Mouse (Mus musculus) liver, embryonic 12.5 days (tissue): ENCODE measurements around the gene Slc35f1. TPM values are rescaled to one million over a fixed set of nuclear protein-coding genes. Genes with fewer than 3 reads are reported as not detected.

ENCODE experiments used
- ATAC-seq: fragments of 200-750 bp; cut with Nextera tagmentation; 2 replicates; pipeline ENCODE4 v1.8.0; 2017; ENCODE audit warnings: moderate number of reproducible peaks, mild to moderate bottlenecking, moderate library complexity
- H3K27ac ChIP-seq: fragments of 300-500 bp; sonication (generic); 2 replicates; pipeline ENCODE4 v1.5.1; 2016; ENCODE audit warnings: mild to moderate bottlenecking
- H3K27me3 ChIP-seq: fragments of 300-500 bp; sonication (generic); replicated peaks from 2 replicates; pipeline ENCODE4 v1.6.1; 2016; ENCODE audit warnings: mild to moderate bottlenecking, moderate library complexity
- H3K36me3 ChIP-seq: fragments of 300-500 bp; sonication (generic); 2 replicates; pipeline ENCODE4 v1.6.1; 2016; ENCODE audit warnings: mild to moderate bottlenecking, moderate library complexity
- H3K4me1 ChIP-seq: fragments of 300-500 bp; sonication (generic); 2 replicates; pipeline ENCODE4 v1.6.1; 2016
- H3K4me2 ChIP-seq: fragments of 300-500 bp; sonication (generic); 2 replicates; pipeline ENCODE4 v1.6.1; 2016; ENCODE audit warnings: mild to moderate bottlenecking, moderate library complexity
- H3K4me3 ChIP-seq: fragments of 300-500 bp; sonication (generic); 2 replicates; pipeline ENCODE4 v1.5.1; 2016; ENCODE audit warnings: mild to moderate bottlenecking, moderate library complexity
- H3K9ac ChIP-seq: fragments of 300-500 bp; sonication (generic); 2 replicates; pipeline ENCODE4 v1.6.1; 2016; ENCODE audit warnings: mild to moderate bottlenecking, moderate library complexity
- H3K9me3 ChIP-seq: fragments of 300-500 bp; sonication (generic); replicated peaks from 2 replicates; pipeline ENCODE4 v1.6.1; 2016; ENCODE audit warnings: mild to moderate bottlenecking, moderate library complexity
- WGBS: fragments of 180-500 bp; shearing (Covaris S2); methylation state at CpG from one replicate; pipeline ENCODE4 v1.1.7; 2016; ENCODE audit not compliant: insufficient replicate concordance; 5-methylcytosine and 5-hydroxymethylcytosine counted together
- polyA plus RNA-seq: library from polyadenylated mRNA; unstranded; fragments of >200 nt; fragmentation: Nextera tagmentation; extraction: Ambion mirVana; gene quantifications from 2 replicates; pipeline ENCODE4 v1.2.1, GENCODE M21; 2016

The Slc35f1 gene
- polyA plus RNA-seq, 1 experiment from 2014 or later, result 0.14 TPM

DNA sequence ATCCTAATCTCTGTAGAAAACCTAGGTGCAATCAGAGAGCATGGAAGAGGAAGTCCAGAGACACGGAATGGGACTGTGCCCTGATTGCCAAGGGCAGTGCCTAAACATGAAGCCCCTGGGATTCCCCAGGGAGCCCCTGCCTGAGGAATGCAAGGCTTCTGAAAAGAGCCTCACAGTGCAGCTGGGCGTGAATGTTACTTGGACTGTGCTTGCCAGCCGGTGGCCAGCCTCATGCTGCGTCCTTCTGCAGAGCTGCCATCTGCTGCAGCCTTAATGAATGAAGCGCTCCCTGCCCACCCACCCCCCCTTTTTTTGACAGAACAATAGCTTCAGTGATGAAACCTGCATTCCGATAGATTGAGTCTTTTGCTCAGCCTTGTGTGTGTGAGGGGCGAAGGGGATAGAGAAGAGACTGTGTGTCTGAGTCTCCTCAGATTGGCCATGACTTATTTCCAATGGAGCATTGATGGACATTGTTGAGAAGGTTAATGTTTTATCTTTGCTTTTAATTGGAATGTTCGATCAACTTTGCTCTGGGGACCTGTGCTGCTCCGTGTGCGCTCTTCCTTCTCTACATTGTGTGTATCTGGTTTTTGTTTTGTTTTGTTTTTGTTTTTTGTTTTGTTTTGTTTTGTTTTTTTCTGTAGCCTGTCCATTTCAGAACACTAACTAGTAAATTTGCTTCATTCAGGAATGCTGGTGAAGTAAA lies 52.5 kb downstream of the Slc35f1 start:
- H3K9ac ChIP-seq, result no peak overlapping the region
- no peaks in the 10 kb centered on the region for H3K27me3 ChIP-seq
- H3K4me2 ChIP-seq, result no peak overlapping the region
- H3K36me3 ChIP-seq, result no peaks in the 10 kb centered on the region
- no peaks in the 10 kb centered on the region for H3K9me3 ChIP-seq
- H3K4me1 ChIP-seq, result no peaks in the 10 kb centered on the region
- no peak overlapping the region for H3K27ac ChIP-seq
- 22% methylated on average over 10 of the region's 10 CpGs for WGBS
- no peak overlapping the region for H3K4me3 ChIP-seq
- ATAC-seq, result no peak

DNA sequence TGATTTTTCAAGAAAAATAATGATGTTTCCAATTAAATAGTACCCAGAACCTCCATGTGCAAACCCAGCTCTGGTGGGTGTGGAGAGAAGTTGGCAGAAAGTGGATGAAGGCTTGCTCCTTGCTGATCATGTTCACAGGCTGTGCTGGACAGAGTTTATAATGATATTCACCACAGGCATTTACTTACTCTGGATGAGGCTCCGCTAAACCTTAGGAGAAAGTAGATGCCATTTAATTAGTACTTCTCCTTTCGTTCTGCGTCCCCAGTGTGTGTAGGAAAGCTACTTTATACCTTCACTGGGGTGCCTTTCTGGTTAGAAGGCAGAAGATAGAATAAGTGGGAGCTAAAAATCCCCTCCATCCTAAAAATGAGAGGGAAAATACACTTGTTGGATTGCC lies 53.5 kb downstream of the Slc35f1 start:
- Histone ChIP-seq H3K9me3 (no peaks in the 10 kb centered on the region), H3K27ac (no peak overlapping the region), H3K9ac (no peak overlapping the region), H3K4me3 (no peak overlapping the region), H3K36me3 (no peaks in the 10 kb centered on the region), H3K27me3 (no peaks in the 10 kb centered on the region), H3K4me1 (no peaks in the 10 kb centered on the region), H3K4me2 (no peak overlapping the region)
- ATAC-seq, result no peak
- WGBS, result 76% methylated on average over 3 of the region's 3 CpGs

DNA sequence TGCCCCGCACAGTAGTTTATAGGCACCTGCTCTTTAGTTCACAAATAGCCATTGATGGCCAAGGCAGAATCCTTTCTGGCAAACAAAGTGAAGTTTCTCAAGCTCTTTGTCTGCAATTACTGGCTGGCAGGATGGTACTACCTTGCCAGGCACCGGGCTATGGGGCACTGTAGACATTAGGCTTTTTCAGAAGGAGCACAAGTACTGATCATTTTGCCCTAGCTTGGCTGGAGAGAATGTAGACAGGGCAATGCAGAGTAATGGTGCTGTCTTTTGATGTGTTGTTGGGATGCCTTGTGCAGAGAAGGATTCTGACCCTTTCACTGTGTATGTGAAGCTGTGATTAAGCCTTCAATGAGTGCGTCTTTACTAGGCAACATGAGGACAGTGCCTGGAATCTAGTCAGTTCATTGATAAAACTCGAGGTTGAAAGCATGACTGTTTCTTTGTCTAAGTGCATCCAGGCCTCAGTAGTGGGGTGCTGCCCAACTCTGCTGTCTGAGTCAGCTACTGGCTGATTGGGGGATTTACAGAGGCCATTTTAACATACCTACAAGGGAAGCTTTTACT lies 57.8 kb downstream of the Slc35f1 start:
- no peak overlapping the region for H3K4me2 ChIP-seq
- H3K27me3 ChIP-seq, result no peaks in the 10 kb centered on the region
- no peaks in the 10 kb centered on the region for H3K36me3 ChIP-seq
- WGBS, result 65% methylated on average over 4 of the region's 4 CpGs
- no peaks in the 10 kb centered on the region for H3K4me1 ChIP-seq
- no peak for ATAC-seq
- H3K9me3 ChIP-seq, result no peaks in the 10 kb centered on the region
- no peak overlapping the region for H3K9ac ChIP-seq
- no peak overlapping the region for H3K4me3 ChIP-seq
- no peak overlapping the region for H3K27ac ChIP-seq

DNA sequence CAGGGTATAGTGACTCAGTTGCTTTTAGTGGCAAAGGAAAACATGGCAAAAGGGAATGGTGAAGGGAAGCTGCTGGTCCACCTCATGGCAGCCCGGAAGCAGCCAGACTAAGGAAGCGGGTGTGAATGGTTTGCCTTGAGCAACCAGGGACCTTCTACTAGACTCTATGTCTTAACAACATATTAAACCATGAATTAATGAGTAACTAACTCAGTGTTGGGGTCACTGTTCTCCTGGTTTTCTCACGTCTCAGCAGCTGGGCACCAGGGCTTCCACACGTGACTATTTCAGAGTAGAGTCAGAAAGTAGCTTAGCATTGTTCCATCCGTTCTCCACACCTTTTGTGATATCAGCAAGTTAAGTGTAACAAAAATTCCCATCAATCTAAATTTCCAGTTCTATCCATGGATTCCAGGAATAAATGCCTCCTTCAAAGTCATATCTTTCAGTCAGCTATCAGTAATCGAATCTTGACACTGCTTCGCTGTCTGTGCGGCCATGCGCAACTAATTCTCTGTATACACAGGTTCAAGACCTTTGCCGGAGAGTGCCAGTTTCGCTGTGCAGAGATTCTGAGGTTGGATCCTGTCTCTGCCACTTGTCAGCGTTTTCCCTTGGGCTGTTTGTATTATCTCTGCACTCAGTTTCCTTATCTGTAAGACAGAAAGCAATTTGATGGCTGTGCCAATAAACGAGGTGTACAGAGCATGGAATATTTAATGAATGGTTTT lies 65.8 kb downstream of the Slc35f1 start:
- WGBS, result 69% methylated on average over 13 of the region's 13 CpGs
- no peak for ATAC-seq
- Histone ChIP-seq H3K27ac (no peak overlapping the region), H3K4me1 (no peaks in the 10 kb centered on the region), H3K36me3 (no peaks in the 10 kb centered on the region), H3K27me3 (no peaks in the 10 kb centered on the region), H3K9ac (no peak overlapping the region), H3K4me3 (no peak overlapping the region), H3K4me2 (no peak overlapping the region), H3K9me3 (no peaks in the 10 kb centered on the region)

DNA sequence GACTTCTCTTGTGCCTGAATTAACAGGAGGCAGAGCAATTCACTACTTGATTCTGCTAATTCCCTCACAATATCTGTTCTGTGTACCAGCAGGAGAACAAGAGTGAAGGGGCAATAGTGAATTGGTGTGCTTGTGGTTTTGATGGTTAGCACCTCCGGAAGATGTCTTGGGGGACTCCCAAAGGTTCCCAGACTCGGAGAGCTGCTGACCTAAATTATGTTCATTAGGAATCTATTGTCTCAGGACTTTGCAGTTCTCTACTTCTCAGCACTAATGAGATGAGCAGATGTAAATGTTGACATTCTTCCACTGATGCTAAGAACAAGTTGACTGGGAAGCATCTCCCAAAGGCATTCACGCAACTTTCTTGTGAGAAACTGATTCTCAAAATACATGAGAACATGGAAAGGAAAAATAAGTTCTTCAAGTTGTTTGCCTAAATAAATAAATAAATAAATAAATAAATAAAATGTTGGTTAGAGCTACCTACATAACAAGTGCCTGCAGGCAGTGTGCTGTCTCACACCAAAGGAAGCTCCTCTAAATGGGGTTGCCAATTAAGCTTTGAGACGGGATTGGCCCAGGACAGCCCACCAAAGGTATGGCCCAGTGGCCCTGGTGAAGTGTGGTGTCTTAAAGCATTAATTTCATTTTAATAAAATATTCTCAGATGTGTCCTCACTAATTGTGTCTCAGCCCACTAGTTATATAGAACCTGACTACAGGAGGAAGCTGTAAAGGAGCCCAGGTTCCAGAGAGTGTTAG lies 67.3 kb downstream of the Slc35f1 start:
- no peak for ATAC-seq
- no peaks in the 10 kb centered on the region for H3K36me3 ChIP-seq
- H3K27me3 ChIP-seq, result no peaks in the 10 kb centered on the region
- WGBS, result 67% methylated on average over 4 of the region's 4 CpGs
- no peaks in the 10 kb centered on the region for H3K4me1 ChIP-seq
- H3K9me3 ChIP-seq, result no peaks in the 10 kb centered on the region
- H3K27ac ChIP-seq, result no peak overlapping the region
- no peak overlapping the region for H3K4me2 ChIP-seq
- H3K4me3 ChIP-seq, result no peak overlapping the region
- H3K9ac ChIP-seq, result no peak overlapping the region

DNA sequence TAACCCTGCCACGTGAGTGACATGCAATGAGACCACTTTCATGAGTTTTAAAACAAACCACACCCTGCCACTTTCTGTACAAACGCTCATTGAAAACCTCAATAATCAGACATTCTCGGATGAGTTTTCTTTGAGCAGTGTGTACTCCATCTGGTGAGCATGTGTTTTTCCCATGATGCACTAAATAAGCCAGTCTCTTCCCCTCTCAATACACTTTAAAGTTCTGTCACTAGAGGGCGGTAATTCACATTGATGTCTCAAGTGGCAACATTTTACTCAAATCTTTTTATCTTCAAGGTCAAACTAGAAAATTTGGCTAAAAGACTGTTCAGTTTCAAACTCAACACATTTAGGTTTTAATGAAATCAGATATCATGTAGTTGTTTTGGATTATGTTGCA lies 68.3 kb downstream of the Slc35f1 start:
- WGBS, result 27% methylated on average over 4 of the region's 4 CpGs
- Histone ChIP-seq H3K4me2 (no peak overlapping the region), H3K9me3 (no peaks in the 10 kb centered on the region), H3K9ac (no peak overlapping the region), H3K27me3 (no peaks in the 10 kb centered on the region), H3K4me1 (no peaks in the 10 kb centered on the region), H3K27ac (no peak overlapping the region), H3K4me3 (no peak overlapping the region), H3K36me3 (no peaks in the 10 kb centered on the region)
- ATAC-seq, result no peak

DNA sequence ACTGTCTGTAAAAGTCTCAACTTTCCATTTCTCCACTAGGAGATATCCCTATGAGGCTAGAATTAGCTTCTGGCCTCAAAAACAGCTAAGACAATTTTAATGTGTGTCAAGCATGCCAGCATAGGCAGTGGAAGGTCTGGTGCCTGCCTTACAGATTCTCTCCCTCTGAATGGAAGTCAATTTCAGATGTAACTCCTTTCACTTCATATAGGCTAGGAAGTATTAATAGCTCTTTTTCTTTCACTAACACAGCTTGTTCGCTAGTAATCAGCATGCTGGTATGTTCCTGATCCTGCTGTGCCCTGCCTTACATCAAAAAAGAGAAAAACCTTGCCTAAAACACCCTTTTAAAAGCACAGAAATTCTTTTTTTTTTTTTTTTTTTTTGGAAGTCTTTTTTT lies 70.2 kb downstream of the Slc35f1 start:
- Histone ChIP-seq H3K9ac (no peak overlapping the region), H3K36me3 (no peaks in the 10 kb centered on the region), H3K4me3 (no peak overlapping the region), H3K4me2 (no peak overlapping the region), H3K4me1 (no peaks in the 10 kb centered on the region), H3K9me3 (no peaks in the 10 kb centered on the region), H3K27me3 (no peaks in the 10 kb centered on the region), H3K27ac (no peak overlapping the region)
- WGBS, result 58% methylated on average over 1 of the region's 1 CpGs
- no peak for ATAC-seq

DNA sequence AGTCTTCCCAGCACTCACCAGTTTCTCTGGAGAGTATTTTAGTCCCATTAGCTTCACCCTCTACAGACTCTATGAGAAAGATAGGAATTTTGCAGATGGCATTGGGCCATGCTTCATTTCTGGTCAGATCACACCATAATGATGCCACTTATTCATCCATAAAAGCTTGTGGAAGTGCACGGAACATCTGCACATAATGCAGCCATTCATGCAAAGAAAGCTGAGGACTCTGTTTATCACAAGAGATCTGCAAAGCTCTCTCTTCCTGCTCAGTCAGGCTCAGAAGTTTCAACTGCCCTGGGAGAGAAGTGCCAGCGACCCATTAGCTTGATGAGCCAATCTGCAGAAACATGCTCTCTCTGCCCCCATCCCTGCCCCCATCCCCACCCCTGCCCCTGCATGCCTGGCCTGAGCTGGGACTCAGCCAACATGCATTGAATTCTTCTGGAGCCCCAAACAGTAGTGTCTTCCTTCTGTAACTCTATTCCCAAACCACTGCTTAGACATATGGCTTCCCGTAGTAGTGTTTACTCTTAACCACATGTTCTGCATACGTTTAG lies 89.7 kb downstream of the Slc35f1 start:
- no peak for ATAC-seq
- Histone ChIP-seq H3K9me3 (no peaks in the 10 kb centered on the region), H3K36me3 (no peaks in the 10 kb centered on the region), H3K4me1 (no peaks in the 10 kb centered on the region), H3K9ac (no peak overlapping the region), H3K27me3 (no peaks in the 10 kb centered on the region), H3K4me3 (no peak overlapping the region), H3K27ac (no peak overlapping the region), H3K4me2 (no peak overlapping the region)
- WGBS, result 60% methylated on average over 4 of the region's 4 CpGs

DNA sequence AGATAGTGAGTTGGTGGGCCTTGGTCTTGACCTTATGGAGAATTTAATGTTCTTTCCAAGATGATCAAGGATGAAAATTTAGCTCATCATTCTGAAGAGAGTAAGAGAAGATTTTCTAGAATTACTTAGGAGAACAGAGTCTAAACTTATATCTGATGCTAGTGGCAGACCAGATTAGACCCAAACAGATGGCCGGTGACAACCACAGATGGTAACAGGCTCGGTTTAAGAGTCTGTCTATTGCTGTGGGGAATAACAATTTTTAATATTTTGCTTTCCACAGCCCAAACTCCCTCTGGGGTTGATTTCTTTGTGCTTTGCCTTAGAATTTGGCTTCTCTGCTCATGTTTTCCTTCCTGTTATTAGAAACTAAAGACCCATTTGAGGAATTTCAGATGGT lies 96.7 kb downstream of the Slc35f1 start:
- ATAC-seq, result no peak
- no peak overlapping the region for H3K4me2 ChIP-seq
- no peak overlapping the region for H3K27ac ChIP-seq
- H3K4me1 ChIP-seq, result no peaks in the 10 kb centered on the region
- no peaks in the 10 kb centered on the region for H3K27me3 ChIP-seq
- WGBS, result 59% methylated on average over 2 of the region's 2 CpGs
- H3K36me3 ChIP-seq, result no peaks in the 10 kb centered on the region
- H3K9me3 ChIP-seq, result no peaks in the 10 kb centered on the region
- no peak overlapping the region for H3K4me3 ChIP-seq
- no peak overlapping the region for H3K9ac ChIP-seq

DNA sequence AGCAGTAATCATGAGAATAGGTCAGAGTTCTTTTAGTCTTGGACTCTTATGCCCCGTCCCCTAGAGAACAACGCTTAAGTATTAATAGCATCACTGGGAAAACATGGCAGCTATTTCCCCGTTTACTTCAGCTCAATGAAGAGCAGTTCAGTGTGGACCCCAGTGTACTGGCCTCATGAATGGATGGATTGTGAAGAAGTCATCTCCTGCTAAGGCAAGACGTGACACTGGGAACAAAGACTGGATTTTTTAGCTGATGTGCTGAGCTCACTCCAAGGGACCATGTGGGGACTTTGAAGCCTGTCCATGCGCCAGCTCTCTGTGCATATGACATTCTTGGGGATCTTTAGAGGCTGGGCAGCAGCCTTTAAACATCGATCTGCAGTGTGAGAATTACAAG lies 101.2 kb downstream of the Slc35f1 start:
- no peaks in the 10 kb centered on the region for H3K9me3 ChIP-seq
- H3K27ac ChIP-seq, result no peak overlapping the region
- H3K4me1 ChIP-seq, result no peaks in the 10 kb centered on the region
- no peaks in the 10 kb centered on the region for H3K27me3 ChIP-seq
- H3K9ac ChIP-seq, result no peak overlapping the region
- no peak overlapping the region for H3K4me3 ChIP-seq
- no peak overlapping the region for H3K4me2 ChIP-seq
- ATAC-seq, result no peak
- 61% methylated on average over 6 of the region's 6 CpGs for WGBS
- no peaks in the 10 kb centered on the region for H3K36me3 ChIP-seq

DNA sequence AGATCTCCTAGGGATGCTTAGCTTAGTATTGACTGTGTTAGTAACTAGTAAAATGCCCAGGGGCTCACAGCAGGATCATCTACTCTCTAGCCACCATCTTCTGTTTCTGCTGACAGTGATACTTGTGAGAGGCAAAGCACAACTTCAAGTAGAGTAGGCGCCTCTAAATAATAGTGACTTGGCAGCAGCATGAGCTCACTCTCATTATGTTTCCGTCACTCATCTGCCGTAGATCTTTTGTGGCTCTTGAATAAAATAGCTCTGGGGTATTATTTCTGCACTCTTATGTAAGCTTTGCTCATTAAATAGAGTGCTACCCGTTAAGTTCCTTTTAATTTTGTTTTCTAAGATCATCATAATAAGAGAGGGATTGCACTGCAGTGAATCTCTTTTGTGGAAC lies 107.1 kb downstream of the Slc35f1 start:
- no peak overlapping the region for H3K9ac ChIP-seq
- H3K4me2 ChIP-seq, result no peak overlapping the region
- H3K27me3 ChIP-seq, result no peaks in the 10 kb centered on the region
- no peaks in the 10 kb centered on the region for H3K9me3 ChIP-seq
- no peaks in the 10 kb centered on the region for H3K36me3 ChIP-seq
- no peak overlapping the region for H3K27ac ChIP-seq
- no peak for ATAC-seq
- H3K4me1 ChIP-seq, result no peaks in the 10 kb centered on the region
- WGBS, result 73% methylated on average over 4 of the region's 4 CpGs
- H3K4me3 ChIP-seq, result no peak overlapping the region

DNA sequence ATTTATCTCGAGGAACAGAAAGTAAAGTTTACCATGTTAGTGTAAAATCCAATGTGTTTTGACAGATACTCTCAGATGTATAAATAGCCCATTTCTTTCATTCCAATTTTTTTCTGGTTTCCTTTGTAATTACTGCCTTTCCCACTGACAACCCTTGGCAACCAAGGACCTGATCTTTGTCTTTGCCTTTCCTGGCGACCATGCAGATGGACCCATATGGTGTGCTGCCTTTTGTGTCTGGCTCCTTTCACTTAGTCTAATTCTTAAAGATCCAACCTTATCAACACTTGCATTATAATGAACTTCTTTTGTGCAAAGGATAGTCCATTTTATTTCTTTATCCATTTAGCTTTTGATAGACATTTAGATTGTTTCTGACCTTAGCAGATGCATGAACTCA lies 117.5 kb downstream of the Slc35f1 start:
- no peak for ATAC-seq
- Histone ChIP-seq H3K36me3 (no peaks in the 10 kb centered on the region), H3K27me3 (no peaks in the 10 kb centered on the region), H3K27ac (no peak overlapping the region), H3K4me1 (no peaks in the 10 kb centered on the region), H3K4me3 (no peak overlapping the region), H3K9me3 (no peaks in the 10 kb centered on the region), H3K9ac (no peak overlapping the region), H3K4me2 (no peak overlapping the region)
- WGBS, result 46% methylated on average over 2 of the region's 2 CpGs
